Mouse (Mus musculus): Measurements from ENCODE around the gene Ntn1. TPM values are rescaled to one million over a fixed set of nuclear protein-coding genes. Genes with fewer than 3 reads are reported as not detected.

Ntn1 gene
- polyA plus RNA-seq, 1 experiment, result 0.09 TPM

- no peak overlapping the region for H3K27ac ChIP-seq (ENCODE audit: insufficient read depth, low read depth, low read length)
- no peak overlapping the region for H3K4me3 ChIP-seq (ENCODE audit: insufficient read depth, low read length)
- H3K4me1 ChIP-seq (ENCODE audit: control insufficient read depth, insufficient read depth, low read length), result peaks cover 16% of the 10 kb centered on the region
- no peak for TF ChIP-seq POLR2A (IDR thresholded peaks at IDR 0.05; ENCODE audit: borderline replicate concordance, low read depth, low read length)
- no peak for TF ChIP-seq CTCF (IDR thresholded peaks at IDR 0.05; ENCODE audit: low read depth, low read length)
Observed at GRCm38 (mm10) chr11:68341111-68342002, 59.3 kb downstream of the Ntn1 start.

GRCm38 (mm10) chr11:68340366-68340765 is 60.3 kb downstream of the Ntn1 start:
- H3K4me1 ChIP-seq (ENCODE audit: control insufficient read depth, insufficient read depth, low read length), result peaks cover 16% of the 10 kb centered on the region
- TF ChIP-seq CTCF (IDR thresholded peaks at IDR 0.05; ENCODE audit: low read depth, low read length) (no peak), POLR2A (IDR thresholded peaks at IDR 0.05; ENCODE audit: borderline replicate concordance, low read depth, low read length) (no peak)
- no peak overlapping the region for H3K27ac ChIP-seq (ENCODE audit: insufficient read depth, low read depth, low read length)
- no peak overlapping the region for H3K4me3 ChIP-seq (ENCODE audit: insufficient read depth, low read length)

GRCm38 (mm10) chr11:68339856-68340255 is 60.8 kb downstream of the Ntn1 start:
- peaks cover 12% of the 10 kb centered on the region for H3K4me1 ChIP-seq (ENCODE audit: control insufficient read depth, insufficient read depth, low read length)

GRCm38 (mm10) chr11:68339331-68339730 is 61.3 kb downstream of the Ntn1 start:
- Histone ChIP-seq H3K4me1 (ENCODE audit: control insufficient read depth, insufficient read depth, low read length) (peaks cover 9% of the 10 kb centered on the region), H3K4me3 (ENCODE audit: insufficient read depth, low read length) (no peak overlapping the region), H3K27ac (ENCODE audit: insufficient read depth, low read depth, low read length) (no peak overlapping the region)
- TF ChIP-seq CTCF (IDR thresholded peaks at IDR 0.05; ENCODE audit: low read depth, low read length), result no peak
- no peak for TF ChIP-seq POLR2A (IDR thresholded peaks at IDR 0.05; ENCODE audit: borderline replicate concordance, low read depth, low read length)

More at GRCm38 (mm10) chr11:68339856-68340255, 60.8 kb downstream of the Ntn1 start:
- TF ChIP-seq POLR2A (IDR thresholded peaks at IDR 0.05; ENCODE audit: borderline replicate concordance, low read depth, low read length), result no peak
- TF ChIP-seq CTCF (IDR thresholded peaks at IDR 0.05; ENCODE audit: low read depth, low read length), result no peak
- H3K27ac ChIP-seq (ENCODE audit: insufficient read depth, low read depth, low read length), result no peak overlapping the region
- no peak overlapping the region for H3K4me3 ChIP-seq (ENCODE audit: insufficient read depth, low read length)

- TF ChIP-seq POLR2A (IDR thresholded peaks at IDR 0.05; ENCODE audit: borderline replicate concordance, low read depth, low read length) (no peak), CTCF (IDR thresholded peaks at IDR 0.05; ENCODE audit: low read depth, low read length) (no peak)
- Histone ChIP-seq H3K27ac (ENCODE audit: insufficient read depth, low read depth, low read length) (no peak overlapping the region), H3K4me3 (ENCODE audit: insufficient read depth, low read length) (no peak overlapping the region), H3K4me1 (ENCODE audit: control insufficient read depth, insufficient read depth, low read length) (no peaks in the 10 kb centered on the region)
Observed at GRCm38 (mm10) chr11:68331676-68332265, 68.9 kb downstream of the Ntn1 start.

GRCm38 (mm10) chr11:68331117-68331437 is 69.5 kb downstream of the Ntn1 start:
- TF ChIP-seq CTCF (IDR thresholded peaks at IDR 0.05; ENCODE audit: low read depth, low read length) (no peak), POLR2A (IDR thresholded peaks at IDR 0.05; ENCODE audit: borderline replicate concordance, low read depth, low read length) (no peak)
- no peak overlapping the region for H3K4me3 ChIP-seq (ENCODE audit: insufficient read depth, low read length)
- H3K4me1 ChIP-seq (ENCODE audit: control insufficient read depth, insufficient read depth, low read length), result no peaks in the 10 kb centered on the region
- H3K27ac ChIP-seq (ENCODE audit: insufficient read depth, low read depth, low read length), result no peak overlapping the region

- H3K27ac ChIP-seq (ENCODE audit: insufficient read depth, low read depth, low read length), result no peak overlapping the region
- H3K4me3 ChIP-seq (ENCODE audit: insufficient read depth, low read length), result no peak overlapping the region
- TF ChIP-seq POLR2A (IDR thresholded peaks at IDR 0.05; ENCODE audit: borderline replicate concordance, low read depth, low read length), result no peak
- TF ChIP-seq CTCF (IDR thresholded peaks at IDR 0.05; ENCODE audit: low read depth, low read length), result no peak
- H3K4me1 ChIP-seq (ENCODE audit: control insufficient read depth, insufficient read depth, low read length), result no peaks in the 10 kb centered on the region
Observed at GRCm38 (mm10) chr11:68330398-68331116, 70.1 kb downstream of the Ntn1 start.

- Histone ChIP-seq H3K4me3 (ENCODE audit: insufficient read depth, low read length) (no peak overlapping the region), H3K27ac (ENCODE audit: insufficient read depth, low read depth, low read length) (no peak overlapping the region), H3K4me1 (ENCODE audit: control insufficient read depth, insufficient read depth, low read length) (no peaks in the 10 kb centered on the region)
- no peak for TF ChIP-seq POLR2A (IDR thresholded peaks at IDR 0.05; ENCODE audit: borderline replicate concordance, low read depth, low read length)
- no peak for TF ChIP-seq CTCF (IDR thresholded peaks at IDR 0.05; ENCODE audit: low read depth, low read length)
Observed at GRCm38 (mm10) chr11:68324863-68325262, 75.8 kb downstream of the Ntn1 start.

- Histone ChIP-seq H3K4me1 (ENCODE audit: control insufficient read depth, insufficient read depth, low read length) (no peaks in the 10 kb centered on the region), H3K4me3 (ENCODE audit: insufficient read depth, low read length) (no peak overlapping the region), H3K27ac (ENCODE audit: insufficient read depth, low read depth, low read length) (no peak overlapping the region)
- TF ChIP-seq CTCF (IDR thresholded peaks at IDR 0.05; ENCODE audit: low read depth, low read length) (no peak), POLR2A (IDR thresholded peaks at IDR 0.05; ENCODE audit: borderline replicate concordance, low read depth, low read length) (no peak)
Observed at GRCm38 (mm10) chr11:68321417-68321816, 79.2 kb downstream of the Ntn1 start.

Data from bone marrow macrophage, adult 2 months (primary cell).